Mouse (Mus musculus) ZHBTc4 (cell line): ENCODE measurements around the gene Crispld2.

Experiments used
- DNase-seq: peaks from one replicate; pipeline ENCODE4 v3.0.0-alpha.2; 2011; ENCODE audit warnings: low read depth, low spot score

Crispld2 gene

DNA sequence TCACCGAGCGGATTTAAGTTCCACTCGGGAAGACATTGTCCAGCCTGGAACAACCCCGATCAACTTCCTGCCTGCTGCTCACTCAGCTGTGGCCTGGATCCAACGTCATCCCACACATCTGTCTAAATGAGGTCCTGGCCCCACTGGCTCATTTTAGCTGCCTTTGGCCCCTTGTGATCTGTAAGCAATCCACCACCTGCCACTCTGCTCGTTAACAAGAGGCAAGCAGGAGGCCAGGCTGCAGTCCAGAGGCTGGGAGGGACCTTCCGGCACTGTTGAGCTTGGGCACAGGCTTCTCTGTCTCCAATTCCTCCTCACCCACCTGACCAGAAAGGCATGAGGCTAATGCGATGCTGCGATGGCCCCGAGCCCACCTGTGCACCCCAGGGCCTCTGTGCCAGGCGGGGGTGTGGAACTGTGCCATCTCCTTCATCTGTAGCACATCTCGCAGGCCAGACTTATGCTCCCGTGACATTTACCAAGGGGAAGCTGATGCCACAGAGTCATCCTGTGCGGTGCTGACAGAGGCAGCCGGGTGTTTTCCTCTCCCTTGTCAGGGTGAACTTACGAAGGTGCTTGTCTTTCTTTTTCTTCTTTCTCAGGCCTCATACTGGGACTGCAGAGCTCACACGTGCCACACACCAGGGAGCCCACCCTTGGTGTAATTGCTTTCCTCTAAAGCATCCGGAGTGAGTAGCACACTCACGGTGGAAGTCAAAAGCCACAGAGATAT, 75.9 kb downstream of the Crispld2 start:
- no peak for DNase-seq

DNA sequence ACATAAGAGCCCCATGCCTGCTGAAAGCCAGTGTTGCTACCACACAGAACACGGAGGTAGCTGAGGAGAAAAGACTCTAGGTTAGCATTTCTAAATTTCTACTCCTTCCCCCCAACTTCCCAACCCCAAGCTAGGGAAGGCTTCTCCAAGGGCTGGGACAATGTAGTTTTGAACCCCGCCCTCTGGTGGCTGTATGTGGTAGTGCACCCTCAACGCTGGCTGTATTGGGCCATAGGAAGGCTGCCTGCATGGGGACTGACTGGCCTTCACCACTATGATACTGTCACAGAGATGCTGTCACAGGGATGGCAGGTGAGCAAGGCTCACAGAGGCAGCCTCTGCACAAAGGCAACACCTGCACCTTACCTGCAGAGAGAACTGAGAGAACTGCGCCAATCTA, 79.4 kb downstream of the Crispld2 start:
- peak; percentile 83 for DNase-seq

DNA sequence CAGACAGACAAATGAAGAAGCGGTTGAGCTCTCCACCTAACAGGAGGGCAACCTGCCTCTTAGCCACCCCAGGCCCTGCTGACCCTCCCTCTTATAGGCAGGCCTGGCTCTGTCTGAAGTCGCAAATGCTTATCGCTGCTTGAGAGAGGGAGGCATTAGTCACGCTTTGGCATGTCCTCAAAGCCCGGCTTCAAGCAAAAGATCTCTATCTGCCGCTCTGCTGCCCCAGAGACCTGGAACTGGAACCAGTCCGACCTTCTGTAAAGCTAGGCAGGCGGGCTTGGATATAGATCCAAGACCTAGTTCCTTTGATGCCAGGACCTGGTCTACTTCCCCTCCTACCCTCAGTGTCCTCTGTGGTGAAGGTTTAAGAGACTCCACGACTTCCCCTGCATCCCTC, 80.0 kb downstream of the Crispld2 start:
- DNase-seq, result no peak

DNA sequence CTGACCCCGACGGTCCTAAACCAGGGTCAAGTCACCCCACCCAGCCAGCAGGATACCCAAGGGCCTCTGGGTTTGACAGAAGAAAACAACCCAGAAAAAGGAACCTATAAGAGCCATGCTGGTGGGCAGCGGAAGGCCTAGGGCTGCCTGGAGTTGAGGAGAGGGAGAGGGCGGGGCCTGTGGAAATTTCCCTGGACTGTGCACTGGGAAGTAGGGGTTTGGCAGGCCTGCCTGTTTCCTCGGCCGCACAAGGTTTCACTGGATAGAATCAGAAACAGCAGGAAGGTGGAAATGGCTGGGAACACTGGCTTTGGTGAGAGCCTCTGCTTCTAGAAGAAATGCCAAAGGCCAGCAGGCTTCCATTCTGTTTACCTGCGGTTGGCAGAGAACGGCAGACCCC, 80.6 kb downstream of the Crispld2 start:
- no peak for DNase-seq

DNA sequence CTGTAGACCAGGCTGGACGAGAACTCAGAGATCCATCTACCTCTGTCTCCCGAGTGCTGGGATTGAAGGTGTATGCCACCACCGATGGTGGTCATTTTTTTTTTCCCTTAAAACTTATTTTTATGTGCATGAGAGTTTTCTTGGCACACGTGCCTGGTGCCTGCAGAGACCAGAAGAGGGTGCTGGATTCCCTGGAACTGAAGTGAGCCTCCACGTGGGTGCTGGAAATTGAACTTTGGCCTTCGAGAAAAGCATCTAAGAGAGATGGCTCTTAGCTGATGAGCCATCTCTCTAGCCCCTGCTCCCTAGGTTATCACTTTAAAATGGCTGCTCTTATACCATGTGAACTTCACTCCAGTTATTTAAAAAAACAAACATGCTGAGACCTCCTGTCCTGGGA, 82.3 kb downstream of the Crispld2 start:
- no peak for DNase-seq

DNA sequence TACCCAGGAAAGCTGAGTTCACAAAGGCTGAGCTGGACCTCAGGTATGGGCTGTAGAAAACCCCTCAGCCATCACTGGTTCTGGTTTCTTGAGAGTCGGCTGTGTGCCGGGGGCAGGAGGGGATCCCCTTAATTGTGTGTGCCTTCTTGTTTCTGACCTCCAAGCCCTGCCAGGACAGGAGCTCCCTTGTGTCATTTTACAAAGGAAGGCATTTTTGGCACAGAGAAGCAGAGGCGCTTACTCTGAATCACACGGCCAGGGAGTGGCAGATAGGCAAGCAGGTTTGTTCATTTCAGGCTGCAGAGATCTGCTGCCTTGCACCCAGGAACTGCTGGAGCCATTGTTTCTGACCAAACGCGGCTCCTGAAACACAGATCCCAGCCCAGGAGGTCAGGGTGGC, 83.1 kb downstream of the Crispld2 start:
- no peak for DNase-seq

DNA sequence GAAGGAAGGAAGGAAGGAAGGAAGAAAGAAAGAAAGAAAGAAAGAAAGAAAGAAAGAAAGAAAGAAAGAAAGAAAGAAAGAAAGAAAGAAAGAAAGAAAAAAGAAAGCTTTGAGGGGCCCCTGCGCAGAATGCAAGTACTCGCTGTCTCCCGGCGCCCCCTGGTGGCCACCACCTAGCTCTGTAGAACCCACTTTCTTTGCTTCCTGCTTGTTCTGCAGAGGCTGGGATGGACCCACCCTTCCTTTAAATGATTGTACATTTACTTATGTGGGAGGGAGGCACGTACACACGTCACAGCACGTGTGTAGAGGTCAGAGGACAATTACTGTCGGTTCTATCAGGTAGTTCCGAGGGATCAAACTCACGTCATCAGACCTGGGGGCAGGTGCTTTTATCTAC, 85.8 kb downstream of the Crispld2 start:
- peak; percentile 84 for DNase-seq

DNA sequence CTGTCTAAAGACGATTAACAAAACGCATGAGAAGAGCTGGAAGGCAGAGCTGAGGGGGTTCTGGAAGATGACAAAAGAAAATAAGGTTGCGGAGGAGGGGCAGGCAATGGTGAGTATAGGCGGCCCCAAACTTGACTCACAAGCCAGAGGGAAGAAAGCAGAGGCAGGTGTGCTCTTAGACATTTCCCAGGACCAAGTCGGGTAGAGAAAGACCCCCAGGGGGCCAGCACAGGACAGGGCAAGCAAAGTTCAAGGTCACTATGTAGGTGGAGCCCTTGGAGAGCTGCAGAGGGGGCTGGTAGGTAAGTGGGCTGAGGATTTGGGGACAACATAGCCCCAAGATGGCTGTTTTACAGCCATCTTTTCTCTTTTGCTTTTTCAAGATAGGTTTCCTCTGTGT, 87.1 kb downstream of the Crispld2 start:
- DNase-seq, result peak; percentile 43

DNA sequence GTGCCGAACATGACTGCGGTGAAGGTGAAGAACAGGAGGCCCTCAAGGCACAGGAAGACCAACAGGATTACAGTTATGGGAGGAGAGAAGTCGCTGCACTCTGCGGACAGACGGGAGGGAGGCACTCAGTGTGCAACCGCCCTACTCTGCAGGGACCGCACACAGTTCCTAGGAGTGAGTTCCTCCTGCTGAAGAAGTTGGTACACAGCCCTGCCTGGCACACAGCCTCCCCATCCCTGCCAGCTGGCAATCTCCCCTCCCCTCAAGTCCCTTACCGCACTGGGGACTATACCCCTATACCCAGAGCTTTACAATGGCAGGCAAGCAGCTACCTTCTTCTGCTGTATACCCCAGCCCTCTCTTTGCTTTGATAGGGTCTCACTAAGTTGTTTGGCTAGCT, 91.0 kb downstream of the Crispld2 start:
- DNase-seq, result no peak

DNA sequence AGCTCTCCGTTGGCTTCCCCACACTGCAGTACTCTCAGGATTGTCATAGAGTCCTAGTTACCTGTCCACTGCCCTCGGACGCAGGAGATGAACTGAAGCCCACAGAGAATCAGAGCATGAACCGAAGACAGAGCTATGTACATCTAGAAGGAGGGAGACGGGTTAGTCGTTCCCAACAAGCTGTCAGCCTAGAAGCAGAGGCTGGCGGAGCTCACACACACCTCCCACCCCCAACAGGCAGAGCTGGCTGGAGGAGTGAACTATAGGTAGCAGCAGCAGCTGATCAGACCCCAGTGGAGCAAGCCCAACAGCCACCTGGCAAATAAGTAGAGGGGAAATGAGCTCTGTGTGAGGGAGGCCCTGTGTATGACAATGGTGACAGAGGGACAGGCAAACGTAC, 92.5 kb downstream of the Crispld2 start:
- no peak for DNase-seq

DNA sequence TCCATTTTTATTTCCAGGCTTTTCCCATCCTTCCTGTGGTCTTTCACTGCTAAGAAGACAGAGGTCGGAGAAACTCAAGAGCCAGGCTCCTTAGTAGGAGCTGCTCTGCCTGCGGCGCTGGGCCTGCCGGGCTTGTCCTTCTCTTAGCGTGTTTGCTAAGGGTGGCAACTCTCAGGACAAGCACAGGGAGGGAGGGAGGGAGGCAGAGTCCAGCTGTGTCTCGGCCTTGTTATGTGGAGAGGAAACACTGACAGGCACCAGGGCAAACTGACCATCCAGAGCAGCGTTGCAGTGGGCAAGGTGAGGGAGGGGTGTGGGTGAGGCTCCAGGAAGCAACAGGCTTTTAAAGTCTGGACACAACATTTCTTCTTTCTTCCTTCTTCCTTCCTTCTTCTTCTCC, 97.3 kb downstream of the Crispld2 start:
- DNase-seq, result no peak

DNA sequence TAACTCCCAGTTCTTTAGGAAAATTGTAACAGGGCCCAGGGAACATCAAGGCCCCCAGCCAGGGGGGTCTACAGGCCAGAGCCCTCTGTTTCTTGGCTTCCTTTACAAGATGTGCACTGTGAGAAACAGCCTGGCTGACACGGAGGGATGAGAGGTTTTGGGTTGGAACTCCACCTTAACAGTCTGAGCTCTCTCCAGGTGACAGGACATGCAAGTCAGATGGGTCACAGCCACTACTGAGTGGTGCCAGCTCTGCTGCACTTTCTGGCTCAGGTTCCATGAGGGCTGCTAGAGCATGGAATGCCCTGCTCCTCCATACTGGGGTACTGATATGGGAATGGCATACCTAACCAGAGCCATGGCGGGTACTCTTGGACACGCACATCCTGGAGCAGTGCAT, 98.8 kb downstream of the Crispld2 start:
- no peak for DNase-seq

DNA sequence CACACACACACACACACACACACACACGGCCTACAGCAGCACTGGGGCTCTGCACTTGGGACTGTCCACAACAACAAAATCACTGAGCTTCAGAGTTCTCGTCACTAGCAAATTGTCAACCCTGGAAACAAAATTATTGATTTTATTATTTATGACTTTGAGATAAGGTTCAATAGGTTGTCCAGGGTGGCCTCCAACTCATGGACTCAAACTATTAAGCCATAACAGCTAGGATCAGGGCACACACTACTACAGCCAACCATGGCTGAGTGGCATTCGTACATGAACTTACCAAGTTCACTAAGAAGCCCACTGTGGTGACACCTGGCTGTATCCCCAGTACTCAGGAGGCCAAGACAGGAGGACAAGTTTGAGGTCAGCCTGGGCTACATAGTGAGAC, 100.9 kb downstream of the Crispld2 start:
- no peak for DNase-seq

DNA sequence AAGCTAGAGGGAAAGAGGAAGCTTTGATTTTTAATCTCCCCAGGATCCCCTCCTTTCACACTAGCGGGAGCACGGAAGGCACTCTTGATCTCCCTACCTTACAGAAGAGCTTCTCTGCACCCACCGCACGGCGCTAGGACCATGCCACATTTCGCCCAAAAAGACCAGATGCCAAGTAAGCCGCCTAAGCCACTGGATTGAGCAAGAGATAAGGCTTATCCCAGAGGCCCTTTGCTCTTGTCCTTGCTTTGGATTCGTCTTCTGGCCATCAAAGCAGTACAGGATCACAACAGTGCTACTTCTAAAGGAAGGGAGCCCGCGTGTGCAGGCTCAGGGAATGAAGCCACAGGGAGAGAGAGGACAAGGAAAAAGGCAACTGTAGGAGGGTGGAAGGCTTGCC, 102.6 kb downstream of the Crispld2 start:
- no peak for DNase-seq

DNA sequence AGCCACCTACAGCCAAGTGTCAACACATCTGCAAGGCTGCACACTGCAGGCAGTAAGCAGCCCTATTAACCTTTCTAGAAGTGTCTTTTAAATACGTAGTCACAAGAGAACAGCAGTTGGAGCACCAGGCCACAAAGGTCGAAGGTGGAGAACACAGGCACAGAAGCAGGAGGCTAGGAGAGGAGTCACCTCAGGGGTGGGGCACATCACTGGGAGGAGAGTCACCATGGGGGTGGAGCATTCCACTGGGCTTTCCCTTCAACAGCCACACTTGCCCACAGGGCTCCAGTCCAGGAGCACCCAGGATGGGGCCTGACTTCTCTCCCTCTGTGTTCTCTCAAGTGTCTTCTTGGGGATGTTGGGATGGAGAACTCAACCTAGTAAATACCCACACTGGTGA, 104.2 kb downstream of the Crispld2 start:
- peak; percentile 45 for DNase-seq

DNA sequence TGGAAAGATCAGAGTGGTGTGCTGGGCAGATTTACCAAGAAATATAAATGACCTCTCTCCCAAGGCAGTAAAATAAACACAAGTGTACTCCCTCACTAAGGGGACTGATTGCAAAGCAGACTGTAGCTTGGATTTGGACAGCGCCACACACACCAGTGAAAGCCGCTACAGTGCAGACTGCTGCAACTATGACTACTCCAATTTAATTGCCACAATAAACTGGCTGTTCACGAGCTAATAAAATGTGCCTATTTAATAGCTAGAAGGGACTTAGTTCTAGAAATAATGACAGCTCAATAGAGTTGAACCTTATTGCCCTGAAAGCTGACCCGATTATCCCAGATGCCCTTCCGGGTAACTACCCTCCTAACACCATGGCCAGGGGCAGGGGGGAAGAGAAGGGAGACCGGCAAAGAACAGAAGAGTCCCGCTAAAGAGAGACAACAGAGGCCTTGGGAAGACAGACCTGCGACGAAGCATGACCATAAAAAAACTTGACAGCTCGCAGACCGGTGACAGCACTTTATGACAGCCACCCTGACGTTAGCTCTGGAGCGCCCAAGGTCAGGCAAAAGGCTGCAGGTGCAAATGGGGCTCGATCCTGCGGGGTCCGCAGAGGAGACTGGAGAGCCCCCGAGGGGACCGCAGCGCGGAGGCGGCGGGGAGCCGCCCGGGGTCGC, 108.3 kb downstream of the Crispld2 start:
- DNase-seq, result peak; percentile 28

DNA sequence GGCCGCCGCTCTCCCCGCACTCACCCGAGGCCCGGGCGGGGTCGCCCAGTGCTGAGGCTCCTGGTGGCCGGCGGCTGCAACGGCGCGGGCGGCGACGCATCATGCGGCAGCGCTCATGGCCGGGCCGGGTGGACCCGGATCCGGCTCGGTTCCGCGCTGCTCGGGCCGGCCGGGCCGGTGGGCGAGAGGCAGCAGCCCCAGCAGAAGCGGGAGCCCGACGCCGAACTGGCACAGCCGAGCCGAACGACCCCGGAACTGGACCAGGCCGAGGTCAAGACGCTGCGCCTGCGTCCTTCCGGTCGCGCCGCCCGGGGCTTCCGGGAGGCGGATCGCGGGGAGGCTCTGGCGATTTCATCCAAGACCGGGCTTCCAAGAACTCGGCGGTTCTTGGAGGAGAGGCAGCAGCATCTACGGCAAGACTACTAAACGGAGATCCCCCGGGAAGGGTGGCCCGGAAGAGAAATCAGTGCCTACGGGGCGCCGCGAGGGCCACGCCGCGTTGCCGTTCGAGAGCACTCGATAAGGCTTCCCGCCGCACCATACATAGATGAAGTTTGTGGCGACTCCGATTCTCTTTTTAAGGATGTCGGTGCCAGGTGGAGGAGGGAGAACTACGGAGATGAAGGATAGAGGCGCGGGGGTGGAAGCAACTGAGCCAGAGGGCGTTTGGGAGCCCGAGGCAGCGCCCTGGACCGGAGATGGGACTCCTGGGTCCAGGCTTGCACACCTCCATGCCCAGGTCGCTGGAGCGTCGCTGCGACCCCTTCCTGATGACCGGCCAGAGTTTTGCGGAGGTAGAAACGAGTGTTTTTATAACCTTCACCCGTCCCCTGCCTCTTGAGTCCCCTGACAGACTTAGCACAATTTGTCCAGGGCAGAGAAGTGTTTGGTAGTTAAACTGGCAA, 109.1 kb downstream of the Crispld2 start, which contains the start of gene Zdhhc7:
Zdhhc7 (minus strand) TSS at position 415 of the 905 bp plus-strand sequence.
- DNase-seq, result peak; percentile 68
